Mouse (Mus musculus) cerebellum, postnatal 10 days (tissue): ENCODE results near the gene Fam102b.
A peak's percentile ranks its signal among the peaks of the same experiment; 100 is the strongest.

Experiments used
- DNase-seq, 2 experiments: peaks; one replicate each; pipeline ENCODE4 v3.0.0; 2021; ENCODE audit warnings: mixed read lengths in 2 of 2

The Fam102b gene

DNA sequence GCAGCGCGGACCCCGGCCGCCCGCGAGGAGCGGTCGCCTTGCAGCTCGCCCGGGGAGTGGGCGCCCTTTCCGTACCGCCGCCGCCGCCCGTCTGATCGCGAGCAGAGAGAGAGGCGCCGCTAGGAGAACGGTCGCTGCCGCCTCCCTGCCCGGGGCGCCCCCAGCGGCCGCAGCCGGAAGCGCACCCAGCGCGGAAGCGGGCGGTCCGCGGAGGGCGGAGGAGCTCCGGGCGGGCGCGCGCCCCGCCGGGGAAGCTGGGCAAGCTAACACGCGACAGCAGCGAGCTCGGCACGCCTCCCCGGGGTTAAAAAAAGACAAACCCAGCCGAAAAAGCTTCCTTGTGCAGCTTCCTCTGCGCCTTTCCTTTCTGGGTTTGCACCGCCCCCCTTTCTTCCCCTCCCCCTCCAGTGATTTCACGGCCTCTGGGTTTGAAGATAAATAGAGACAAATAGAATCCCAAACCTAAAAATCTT, at the start of gene Fam102b:
Gene Fam102b, minus strand, starts transcription at position 93 of the 473 bp plus-strand sequence.
- peak; percentile 94 for DNase-seq

DNA sequence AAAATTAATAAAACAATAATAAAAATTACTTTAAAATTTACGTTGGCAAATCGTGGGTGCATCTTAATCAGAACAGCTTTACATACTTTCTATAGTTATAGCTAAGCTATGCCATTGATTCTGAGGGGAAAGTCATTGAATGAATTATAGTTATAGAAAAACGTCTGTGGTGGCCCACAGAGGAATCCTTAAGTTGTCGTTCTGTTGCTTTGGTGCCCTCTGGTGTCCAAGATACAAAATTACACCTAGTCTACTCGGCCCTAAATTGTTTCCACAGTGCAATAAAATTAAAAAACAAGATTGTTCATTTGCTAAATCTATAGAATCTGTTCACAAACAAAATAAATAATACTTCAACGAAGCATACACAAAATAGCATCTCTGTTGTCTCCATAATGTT, 35.6 kb upstream of the Fam102b start:
- peak; percentile 55 to 67 for DNase-seq

DNA sequence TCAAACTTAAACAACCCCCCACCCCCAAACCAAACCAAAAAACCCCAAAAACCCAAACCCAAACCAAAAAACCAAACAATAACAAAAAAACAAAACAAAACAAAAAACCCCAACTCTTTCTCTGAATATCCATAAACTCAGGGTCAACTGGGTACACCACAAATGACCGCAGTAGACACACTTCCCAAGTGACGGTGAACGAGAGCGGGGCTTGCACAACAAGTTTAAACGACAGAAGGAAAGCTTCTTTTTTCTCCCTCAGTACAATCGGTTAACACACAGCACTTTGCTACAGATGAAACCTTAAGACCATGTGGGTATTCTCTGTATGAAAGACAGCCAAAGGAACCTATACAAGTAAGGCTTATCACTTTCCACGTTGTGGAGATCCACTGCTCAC, 35.0 kb upstream of the Fam102b start:
- DNase-seq, result no peak

DNA sequence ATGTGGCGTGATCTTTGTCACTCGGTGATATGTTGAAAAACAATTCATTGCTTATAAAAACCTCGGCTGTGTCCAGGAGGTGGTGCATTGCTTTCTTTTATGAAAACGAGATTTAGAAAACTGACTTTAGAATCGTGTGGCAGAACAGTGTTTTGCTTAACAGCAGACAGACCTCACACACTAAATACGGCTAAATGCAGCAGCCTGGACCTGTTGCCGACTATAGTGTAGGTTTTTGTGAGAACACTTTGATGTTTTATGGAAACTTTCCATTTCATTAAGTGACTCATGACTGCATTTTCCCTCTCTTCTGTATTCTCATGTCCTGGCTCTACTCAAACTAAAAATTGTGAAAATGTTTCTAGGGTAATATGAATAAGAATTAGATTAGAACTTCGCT, 32.5 kb upstream of the Fam102b start:
- no peak for DNase-seq

DNA sequence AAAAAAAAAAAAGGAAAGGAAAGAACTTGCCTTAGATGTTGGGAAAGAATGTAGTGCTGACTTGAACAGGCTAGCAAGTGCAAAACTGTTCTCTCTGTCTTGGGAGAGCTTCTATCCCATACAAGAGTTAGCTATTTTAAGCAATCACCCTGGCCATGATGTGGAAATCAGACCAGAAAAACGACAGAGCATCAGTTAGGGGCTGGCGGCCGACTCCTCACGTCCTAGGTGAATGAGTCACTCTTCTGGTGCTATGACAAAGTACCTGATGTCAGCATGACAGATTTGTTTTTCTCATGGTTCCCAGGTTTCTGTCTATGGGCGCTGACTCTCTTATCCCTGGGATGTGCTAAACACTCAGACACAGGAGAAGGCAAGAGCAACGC, 24.5 kb upstream of the Fam102b start:
- DNase-seq, result no peak

DNA sequence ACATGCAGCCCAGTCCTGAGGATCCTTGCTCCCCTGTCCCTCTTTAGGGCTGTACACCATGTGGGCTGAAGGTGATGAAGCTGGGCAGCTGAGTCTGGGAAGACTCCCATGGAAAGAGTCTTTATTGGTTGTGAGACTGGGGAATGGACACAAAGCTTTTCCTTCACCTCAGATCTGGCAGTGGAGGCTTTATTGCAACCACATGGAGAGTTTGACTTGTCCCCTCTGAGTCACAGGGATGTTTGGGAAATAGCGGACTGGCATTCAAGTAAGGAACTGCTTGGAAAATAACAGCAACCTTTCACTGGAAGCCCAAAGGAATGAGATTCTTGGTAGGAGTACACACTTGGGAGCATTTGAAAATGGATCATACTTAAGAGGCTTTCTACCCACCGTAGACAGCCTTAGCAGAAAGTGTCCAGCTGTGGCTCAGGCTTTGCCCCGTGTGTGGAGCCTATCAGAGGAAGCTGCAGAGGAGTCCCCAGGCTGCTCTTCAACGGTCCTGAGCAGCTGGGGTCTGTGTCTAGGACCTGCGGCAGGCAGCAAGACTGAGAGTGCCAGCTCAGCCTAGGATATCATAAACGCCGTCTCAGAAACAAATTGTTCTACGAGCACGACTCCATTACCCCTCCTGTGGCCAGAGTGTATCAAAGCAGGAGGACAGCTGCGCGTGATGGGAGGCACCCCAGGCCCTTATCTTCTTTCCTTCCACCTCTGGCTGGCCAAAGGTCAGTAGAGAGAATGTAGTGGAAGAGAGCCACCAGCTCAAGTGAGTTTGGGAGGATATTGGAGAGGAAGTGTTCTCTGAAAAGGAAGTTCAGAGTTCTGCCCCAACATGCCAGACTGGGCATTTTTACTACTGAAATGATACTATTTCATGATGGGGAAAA, 23.9 kb upstream of the Fam102b start:
- DNase-seq, result no peak

DNA sequence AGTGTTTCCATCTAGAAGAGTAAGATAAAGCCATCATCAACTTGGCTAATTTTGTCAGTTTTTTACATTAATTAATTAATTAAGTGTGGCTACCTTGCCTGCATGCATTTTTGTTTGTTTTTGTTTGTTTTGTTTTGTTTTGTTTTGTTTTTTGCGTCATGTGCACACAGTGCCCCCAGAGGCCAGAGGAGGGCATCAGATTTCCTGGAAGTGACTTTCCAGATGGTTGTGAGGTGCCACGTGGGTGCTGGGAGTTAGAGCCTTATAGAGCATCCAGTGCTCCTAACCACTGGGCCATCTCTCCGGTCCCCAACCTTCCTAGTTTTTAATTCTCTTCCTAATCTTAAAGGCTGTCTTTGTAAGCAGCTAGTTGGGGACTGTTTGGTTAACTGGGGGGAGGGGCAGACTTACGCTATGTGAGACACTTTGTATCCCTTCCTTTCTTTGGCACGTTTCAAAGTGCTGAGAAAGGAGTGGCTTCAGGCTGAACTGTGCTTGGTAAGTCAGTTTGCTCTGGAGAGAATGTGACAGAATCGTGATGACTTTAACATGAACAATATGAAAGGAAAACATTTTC, 20.4 kb upstream of the Fam102b start:
- DNase-seq, result no peak

DNA sequence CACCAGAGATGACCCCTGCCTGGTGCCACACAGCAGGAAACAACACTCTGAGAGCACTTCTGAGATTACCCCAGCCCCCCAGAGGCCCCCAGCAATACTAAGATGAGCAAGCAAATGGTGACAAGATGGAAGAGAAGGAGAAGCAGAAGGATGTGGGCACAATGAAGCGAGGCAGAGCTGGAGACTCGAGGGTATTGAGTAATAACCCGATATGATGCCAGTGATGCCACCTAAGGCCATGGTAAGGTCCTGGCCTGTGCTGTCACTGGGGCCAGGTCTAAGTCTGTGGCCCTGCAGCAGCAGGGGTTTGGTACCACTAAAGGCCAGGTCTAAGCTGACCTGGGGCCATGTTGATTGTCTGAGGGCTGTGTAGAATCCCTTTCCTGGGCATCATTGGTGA, 19.0 kb upstream of the Fam102b start:
- no peak for DNase-seq

DNA sequence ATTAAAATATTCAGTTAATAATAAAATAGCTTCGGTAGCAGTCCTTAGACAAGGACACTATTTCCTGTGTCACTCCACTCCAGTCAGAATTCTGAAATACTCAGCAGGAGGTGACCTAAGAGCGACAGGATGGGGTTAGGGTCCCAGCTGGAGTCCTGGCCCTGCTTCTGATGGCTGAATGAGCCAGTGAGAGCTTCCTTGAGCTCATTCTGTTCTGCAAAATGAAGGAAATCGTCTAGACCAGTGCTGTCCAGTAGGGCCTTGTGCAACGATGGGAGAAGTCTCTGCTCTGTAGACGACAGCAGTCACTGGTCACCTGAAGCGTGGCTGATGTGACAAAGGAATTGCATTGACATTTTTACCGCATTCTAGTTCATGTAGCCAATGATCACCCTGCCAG, 16.0 kb upstream of the Fam102b start:
- peak in 1 of 2 experiments; percentile 25 for DNase-seq

DNA sequence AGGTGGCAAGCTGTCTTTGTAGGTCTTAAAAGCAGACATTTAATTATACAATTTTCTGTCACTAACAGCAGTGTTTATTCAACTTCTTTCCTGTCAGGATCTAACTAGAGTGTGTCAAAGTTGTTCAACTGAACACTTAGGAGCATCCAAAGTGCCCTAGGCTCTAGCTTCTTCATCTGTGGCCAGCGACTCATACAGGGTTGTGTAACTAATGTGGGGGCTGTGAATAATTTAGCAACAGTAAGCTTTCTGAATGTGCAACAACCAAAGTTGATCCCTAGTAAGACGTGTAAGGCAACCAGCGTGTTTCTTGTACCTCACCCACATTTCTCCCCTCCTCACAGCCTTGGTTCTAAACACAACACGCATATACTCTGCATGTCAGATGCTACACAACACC, 13.5 kb upstream of the Fam102b start:
- DNase-seq, result no peak

DNA sequence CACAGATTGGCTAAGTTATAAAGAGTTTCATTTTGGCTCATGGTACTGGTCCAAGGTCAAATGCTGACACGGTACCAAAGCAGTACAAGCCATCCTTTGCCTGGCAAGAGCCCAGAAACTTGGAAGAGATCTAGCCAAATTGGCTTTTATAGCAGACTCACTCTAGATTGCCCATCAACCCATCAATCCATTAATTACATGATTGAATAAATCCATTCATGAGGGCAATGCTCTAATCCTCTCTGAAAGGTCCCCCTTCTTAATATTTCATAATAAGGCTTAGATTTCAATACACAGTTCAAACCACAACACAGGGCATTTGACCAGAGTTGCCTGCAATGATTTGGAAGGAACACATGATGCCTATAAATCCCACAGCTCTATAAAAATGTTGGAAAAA, 7.0 kb upstream of the Fam102b start:
- DNase-seq, result peak; percentile 36 to 42

DNA sequence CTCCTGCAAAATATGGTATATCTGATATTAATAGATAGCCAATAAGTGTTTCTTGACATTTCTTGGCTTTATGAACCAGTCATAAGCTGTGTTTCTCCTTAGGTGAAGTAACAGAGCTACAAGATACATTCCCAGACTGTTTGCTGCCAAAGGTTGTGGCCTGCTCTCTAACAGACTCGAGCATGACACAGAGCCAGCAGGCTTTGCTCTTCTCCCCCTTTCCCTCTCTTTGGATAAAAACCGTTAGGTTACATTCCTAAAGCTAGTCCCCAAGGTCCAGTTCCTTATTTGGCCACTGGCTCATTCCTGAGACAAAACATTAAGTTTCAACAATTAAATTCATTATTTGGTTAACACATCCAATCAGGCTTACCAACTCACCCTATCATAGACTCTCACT, 4.9 kb upstream of the Fam102b start:
- DNase-seq, result no peak

DNA sequence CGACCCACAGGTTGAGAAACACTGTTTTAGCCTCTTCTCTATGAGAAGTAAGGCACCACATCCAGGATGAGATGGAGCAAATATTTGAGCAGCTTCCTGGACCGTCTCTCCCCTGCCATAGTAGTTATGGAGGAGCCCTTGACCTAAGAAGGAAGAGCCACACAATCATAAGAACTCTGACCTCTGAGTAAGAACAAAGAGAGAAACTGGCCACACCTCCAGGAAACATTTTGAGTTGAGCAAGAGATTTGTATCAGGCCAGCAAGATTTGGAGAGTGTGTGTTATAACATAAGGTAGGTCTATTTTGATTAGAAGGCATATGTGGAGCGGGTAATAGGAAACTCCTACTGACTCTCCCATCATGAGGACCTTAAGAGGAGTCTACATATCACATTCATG, 4.2 kb upstream of the Fam102b start:
- no peak for DNase-seq

DNA sequence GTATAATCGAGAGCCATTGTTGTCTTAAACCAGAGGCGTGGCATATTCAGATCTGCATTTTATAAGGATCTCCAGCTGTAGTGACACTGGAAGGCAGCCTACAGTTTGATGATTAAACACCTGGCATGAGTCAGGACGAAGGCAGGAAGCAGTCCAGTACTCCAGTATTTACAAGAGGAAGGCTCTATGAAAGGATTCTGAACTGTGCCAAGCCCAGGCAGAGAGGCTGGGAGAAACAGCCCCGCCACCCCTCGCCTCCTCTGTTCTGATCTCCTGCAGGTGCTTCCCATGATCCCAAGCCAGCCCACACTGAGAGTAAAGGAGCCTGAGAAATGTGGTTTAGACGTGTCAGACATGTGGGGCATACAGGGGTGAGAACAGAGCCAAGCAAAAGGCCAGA, 3.4 kb upstream of the Fam102b start:
- no peak for DNase-seq

DNA sequence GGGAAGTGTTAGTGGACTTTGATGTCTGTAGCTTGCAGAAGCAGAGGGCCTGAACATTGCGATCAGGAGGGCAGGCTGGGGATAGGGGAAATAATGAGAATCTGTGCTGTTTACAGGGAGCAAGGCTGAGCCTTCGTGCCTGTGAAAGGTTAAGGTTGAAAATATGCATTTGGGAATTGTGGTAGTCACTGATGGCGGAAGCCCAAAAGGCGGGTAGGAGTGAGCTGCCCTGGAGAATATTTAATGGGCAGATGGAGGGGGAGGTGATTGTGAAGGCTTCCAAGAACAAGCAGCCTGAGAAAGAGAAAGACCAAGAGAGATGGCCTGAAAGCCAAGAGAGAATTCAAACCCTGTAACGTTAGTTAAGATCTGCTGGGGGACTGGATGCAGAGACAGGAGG, 2.3 kb upstream of the Fam102b start:
- DNase-seq, result peak; percentile 22 to 29

DNA sequence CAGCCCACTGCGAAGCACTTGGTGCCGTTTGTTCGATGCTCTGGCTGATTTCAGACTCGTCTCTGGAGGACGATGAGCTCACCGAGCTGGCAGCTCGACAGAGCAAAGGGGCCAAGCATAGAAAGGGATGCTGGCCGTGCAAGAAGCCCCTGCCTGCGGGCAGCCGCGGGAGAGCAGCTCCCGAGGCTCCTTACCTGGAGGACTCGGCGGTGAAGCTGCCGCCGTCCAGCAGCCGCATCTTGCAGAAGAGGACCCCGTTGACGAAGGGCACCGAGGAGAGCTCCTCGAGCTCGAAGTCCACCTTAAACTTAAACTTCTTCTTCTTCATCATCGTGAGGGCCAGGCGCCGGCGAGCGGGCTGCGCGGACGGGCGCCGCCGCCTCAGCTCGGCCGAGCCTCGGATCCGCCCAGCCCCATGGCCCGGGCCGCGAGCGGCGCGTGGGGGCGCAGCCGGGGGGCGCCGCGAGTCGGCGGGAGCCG, 376 bp downstream of the Fam102b start:
- peak; percentile 65 to 70 for DNase-seq

DNA sequence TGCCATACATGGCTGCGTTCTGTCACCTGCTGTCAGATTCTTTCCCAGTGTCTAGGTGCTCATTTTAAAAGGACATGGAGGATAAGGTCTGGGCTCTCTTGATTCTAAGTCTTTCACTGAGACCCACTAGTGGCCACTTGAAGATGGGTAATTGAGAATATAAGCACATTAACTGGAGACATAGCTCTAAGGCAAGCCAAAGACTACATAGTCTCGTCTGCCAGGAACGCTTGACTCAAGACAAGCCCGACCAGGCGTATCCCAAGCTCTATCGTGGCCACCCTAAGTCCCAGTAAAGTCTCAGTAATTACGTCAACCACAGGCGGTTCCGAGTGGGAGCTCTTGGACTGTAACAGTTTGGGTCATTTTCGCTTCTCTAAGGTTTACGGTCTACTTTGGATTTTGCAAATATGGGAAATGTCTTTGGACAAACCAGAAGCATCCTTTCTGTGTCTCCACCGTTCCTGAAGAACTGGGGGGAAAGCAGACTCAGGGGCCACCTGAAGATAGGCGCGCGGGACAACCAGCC, 881 bp downstream of the Fam102b start:
- DNase-seq, result peak; percentile 20 to 34

DNA sequence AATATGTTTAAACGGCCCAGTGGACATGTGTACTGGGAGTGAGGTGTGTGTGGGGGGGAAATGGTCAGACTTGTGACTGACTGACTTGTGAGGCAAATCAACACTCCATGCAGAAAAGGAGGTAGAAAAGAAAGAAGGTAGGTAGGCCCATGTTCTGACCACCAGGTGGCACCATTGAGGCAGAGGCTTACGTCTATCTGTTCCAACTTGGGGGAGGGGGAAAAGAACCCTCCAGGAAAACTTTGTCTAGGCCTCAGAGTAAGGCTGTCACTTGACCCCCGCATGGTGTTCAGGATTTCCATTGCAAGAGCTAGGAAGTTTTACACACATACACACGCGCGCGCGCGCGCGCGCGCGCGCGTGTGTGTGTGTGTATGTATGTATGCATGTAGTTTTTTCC, 1.8 kb downstream of the Fam102b start:
- peak; percentile 89 to 91 for DNase-seq

DNA sequence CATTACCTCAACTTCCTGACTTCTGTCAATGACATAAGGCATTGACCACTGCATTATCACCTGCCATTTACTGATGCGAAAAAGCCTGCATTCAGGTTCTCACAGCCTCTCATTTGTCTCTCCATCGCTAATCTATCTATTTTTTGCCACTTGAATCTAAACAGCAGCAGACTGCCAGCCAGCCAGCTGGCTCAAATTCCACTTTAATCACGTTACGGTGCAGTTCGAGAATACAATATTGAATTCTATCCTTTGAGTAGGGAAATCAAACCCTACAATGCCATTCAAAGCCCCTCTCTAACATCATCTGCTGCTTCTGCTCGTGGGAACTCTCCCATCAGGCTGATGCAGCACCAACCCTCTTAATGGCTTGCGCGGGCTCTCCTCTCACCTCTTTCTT, 4.3 kb downstream of the Fam102b start:
- DNase-seq, result no peak

DNA sequence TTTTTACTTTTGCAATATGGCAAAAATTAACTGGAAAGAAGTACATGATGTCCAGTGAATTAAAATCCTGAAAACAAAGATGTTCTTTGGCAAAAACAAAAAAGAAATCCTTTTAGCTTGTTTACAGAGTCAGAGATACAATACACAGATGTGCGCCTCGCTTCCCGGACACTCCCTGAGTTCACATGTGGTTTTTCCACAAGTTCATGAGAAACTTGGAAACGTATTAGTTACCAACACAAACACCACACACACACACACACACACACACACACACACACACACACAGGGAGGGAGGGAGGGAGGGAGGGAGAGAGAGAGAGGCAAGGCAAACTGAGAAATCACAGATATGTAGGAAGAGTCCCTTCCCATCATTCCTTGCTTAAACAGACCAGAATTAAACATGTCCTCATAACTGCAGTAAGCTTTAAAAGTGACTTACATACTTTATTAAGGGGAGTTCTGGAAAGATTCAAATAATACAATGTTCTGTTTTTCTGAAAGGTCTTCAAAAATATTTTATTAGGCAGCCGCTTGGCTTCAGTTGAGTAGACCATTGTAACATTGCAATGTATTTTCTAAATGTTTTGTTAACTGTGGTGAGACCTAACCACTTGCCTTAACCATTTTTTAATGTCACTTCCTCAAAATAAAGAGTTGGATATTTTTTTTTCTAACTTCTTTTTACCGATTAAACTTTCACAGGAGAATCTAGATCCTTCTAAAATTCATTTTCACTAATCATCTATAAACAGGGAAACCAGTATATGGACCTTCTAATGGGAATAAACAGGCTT, 5.5 kb downstream of the Fam102b start:
- DNase-seq, result no peak

DNA sequence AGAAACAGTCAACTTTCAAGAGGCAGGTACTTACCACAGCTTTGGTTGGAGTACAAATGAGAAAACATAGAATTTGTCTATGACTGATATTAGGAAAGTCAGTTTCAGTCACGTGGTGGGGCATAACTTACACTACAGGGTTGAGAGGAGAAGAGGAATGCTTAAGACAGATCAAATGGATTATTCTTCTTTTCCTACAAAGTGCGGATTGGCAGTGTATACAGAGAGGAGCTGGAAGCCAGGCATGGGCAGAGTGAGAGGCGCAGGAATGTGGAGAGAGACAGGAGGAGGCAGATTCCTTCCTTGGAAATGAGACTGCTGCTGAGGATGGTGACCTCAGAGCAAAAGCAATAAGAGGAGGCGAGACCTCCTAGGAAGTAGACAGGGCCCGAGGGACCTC, 9.1 kb downstream of the Fam102b start:
- no peak for DNase-seq

DNA sequence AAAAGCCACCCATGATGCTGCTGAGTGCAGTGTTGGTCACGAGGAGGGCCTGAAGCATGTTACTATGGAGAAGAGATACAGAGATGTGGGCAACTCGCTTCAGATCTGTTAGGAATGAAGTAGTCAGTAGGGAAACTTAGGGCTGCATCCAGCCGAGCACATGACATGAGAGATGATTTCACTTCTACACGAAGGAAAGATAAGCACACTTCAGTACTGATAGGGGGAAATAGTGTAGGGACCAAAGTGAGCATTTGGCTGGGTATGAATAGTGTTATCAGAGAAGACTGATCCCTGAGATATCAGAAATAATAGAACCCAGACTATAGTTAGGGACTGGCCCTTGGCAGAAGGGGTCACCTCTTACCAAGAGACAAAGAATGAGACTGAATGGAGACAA, 14.8 kb downstream of the Fam102b start:
- no peak for DNase-seq
